Mouse (Mus musculus) CH12.LX (cell line): ENCODE measurements around the gene 1700086D15Rik.

ENCODE experiments used
- CTCF ChIP-seq, 2 experiments: IDR thresholded peaks in 1 of 2; conservative IDR thresholded peaks in 1 of 2; 2 replicates each; pipeline ENCODE4 v1.5.1; 2011 to 2012; ENCODE audit warnings: low read depth in 2 of 2, low read length in 2 of 2, improper control_type of control experiment in 1 of 2, inconsistent platforms in 1 of 2, mild to moderate bottlenecking in 1 of 2, moderate library complexity in 1 of 2
- JUN ChIP-seq: IDR thresholded peaks from 2 replicates; pipeline ENCODE4 v1.6.1; 2011; ENCODE audit warnings: low read depth, mild to moderate bottlenecking, low read length, improper control_type of control experiment, moderate library complexity; ENCODE audit not compliant: insufficient read depth
- JUND ChIP-seq: conservative IDR thresholded peaks from 2 replicates; pipeline ENCODE4 v1.6.1; 2011; ENCODE audit warnings: low read depth, low read length, improper control_type of control experiment
- MAX ChIP-seq: IDR thresholded peaks from 2 replicates; pipeline ENCODE4 v1.6.1; 2011; ENCODE audit warnings: low read length, improper control_type of control experiment
- MYC ChIP-seq: IDR thresholded peaks from 2 replicates; pipeline ENCODE4 v1.6.1; 2011; ENCODE audit warnings: low read depth, mild to moderate bottlenecking, improper control_type of control experiment, low read length
- RAD21 ChIP-seq: IDR thresholded peaks from 2 replicates; pipeline ENCODE4 v1.6.1; 2011; ENCODE audit warnings: low read depth, mild to moderate bottlenecking, low read length, improper control_type of control experiment, moderate library complexity
- UBTF ChIP-seq: IDR thresholded peaks from 2 replicates; pipeline ENCODE4 v1.6.1; 2012; ENCODE audit warnings: low read depth, mild to moderate bottlenecking, inconsistent platforms, low read length, improper control_type of control experiment, moderate library complexity
- ZC3H11A ChIP-seq: IDR thresholded peaks from 2 replicates; pipeline ENCODE4 v1.6.1; 2012; ENCODE audit warnings: low read depth, mild to moderate bottlenecking, inconsistent platforms, low read length, improper control_type of control experiment

- TF ChIP-seq MAX (no peak), JUN (no peak), MYC (no peak), CTCF (conservative IDR thresholded peaks at IDR 0.05 in 1 of 2, IDR thresholded peaks at IDR 0.05 in 1 of 2; ENCODE audit: low read depth in 2 of 2, low read length in 2 of 2) (no peak), RAD21 (no peak), ZC3H11A (no peak), JUND (no peak), UBTF (no peak)
Observed at GRCm38 (mm10) chr11:65133661-65134060, 26.0 kb downstream of the 1700086D15Rik start.
